Comparison of ENCODE assay signal across 10 mouse cellular contexts in the genomic region with DNA sequence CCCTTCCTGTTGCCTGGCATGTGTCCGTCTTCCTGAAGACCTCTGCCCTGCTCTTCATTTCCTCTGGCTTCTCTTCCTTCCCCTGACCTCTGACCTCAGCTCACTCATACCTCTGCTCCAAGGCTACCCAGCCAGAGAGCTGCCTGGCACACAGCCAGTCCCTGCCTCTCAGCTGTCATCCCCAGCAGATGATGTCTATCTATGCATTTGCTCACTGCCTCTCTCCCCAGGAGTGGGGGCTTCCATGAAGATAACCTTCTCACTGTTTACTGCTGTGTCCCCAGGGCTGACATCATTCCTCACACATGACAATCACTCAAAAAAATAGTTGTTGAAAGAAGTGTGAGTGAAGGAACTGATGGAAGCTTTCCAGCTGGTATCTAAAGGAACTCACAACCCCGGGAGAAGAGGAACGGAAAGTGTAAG. TPM values are rescaled to one million over a fixed set of nuclear protein-coding genes. Genes with fewer than 3 reads are reported as not detected.
A peak's percentile ranks its signal among the peaks of the same experiment; 100 is the strongest.
DNase-seq lines count a peak whose midpoint lies in the region; ATAC-seq and TF ChIP-seq lines count a peak whose summit lies in the region.
"Had no signal": no experiment of that assay in that cellular context is flagged by ENCODE, and none has a peak within 500 bp of the region (broad histone marks: within the 10 kb centered on the region; RNA-seq: fewer than 3 reads in every experiment).

No protein-coding gene starts in this region.

- TF ChIP-seq EP300 in stomach, postnatal 0 days (optimal IDR thresholded peaks at IDR 0.05): no peak

- H3K27me3 ChIP-seq in stomach, embryonic 16.5 days (ENCODE audit: control insufficient read depth, insufficient read depth, low read length): no peaks in the 10 kb centered on the region
- no peaks in the 10 kb centered on the region for H3K27me3 ChIP-seq in stomach, postnatal 0 days (ENCODE audit: control insufficient read depth, insufficient read depth, low read length)
- H3K27me3 ChIP-seq in liver, embryonic 11.5 days (replicated peaks; ENCODE audit: control insufficient read depth, insufficient read depth, low read length): no peaks in the 10 kb centered on the region
- H3K27me3 ChIP-seq: megakaryocyte, embryonic 14.5 days had no signal

- peak; percentile 25 for ATAC-seq in stomach, embryonic 16.5 days (ENCODE audit: insufficient read depth, low FRiP score)
- no peak for ATAC-seq in stomach, postnatal 0 days (ENCODE audit: low FRiP score, low TSS enrichment)
- peak; percentile 54 for ATAC-seq in liver, embryonic 11.5 days (replicated peaks; ENCODE audit: low FRiP score)
- no peak for ATAC-seq in inflammation-experienced regulatory T-cells, adult 6 months
- ATAC-seq: intestine, embryonic 16.5 days had no signal

- no peak overlapping the region for H3K27ac ChIP-seq in stomach, embryonic 16.5 days (ENCODE audit: low read length)
- no peak overlapping the region for H3K27ac ChIP-seq in stomach, postnatal 0 days (replicated peaks)
- no peak overlapping the region; the same call in 1 of the 2 replicates for H3K27ac ChIP-seq in liver, embryonic 11.5 days (ENCODE audit: low read depth, low read length)

- TF ChIP-seq CTCF in stomach, postnatal 0 days (IDR thresholded peaks at IDR 0.05; ENCODE audit: low read depth): no peak

- H3K9me3 ChIP-seq in stomach, embryonic 16.5 days (replicated peaks; ENCODE audit: control insufficient read depth, low read length): no peaks in the 10 kb centered on the region
- H3K9me3 ChIP-seq in stomach, postnatal 0 days (ENCODE audit: control insufficient read depth, low read length): no peaks in the 10 kb centered on the region
- H3K9me3 ChIP-seq in liver, embryonic 11.5 days (ENCODE audit: control insufficient read depth, low read length): no peaks in the 10 kb centered on the region
- H3K9me3 ChIP-seq: megakaryocyte, embryonic 14.5 days had no signal

- WGBS in stomach, embryonic 16.5 days: 36% methylated on average over 3 of the region's 3 CpGs
- WGBS in stomach, postnatal 0 days: 44% methylated on average over 3 of the region's 3 CpGs
- WGBS in liver, embryonic 11.5 days: 48% methylated on average over 3 of the region's 3 CpGs

- H3K4me1 ChIP-seq in stomach, embryonic 16.5 days (ENCODE audit: control insufficient read depth, insufficient read depth, low read length): peaks cover 9% of the 10 kb centered on the region
- no peaks in the 10 kb centered on the region for H3K4me1 ChIP-seq in stomach, postnatal 0 days (replicated peaks; ENCODE audit: control insufficient read depth, insufficient read depth)
- peaks cover 8% of the 10 kb centered on the region; the same call in 1 of the 2 replicates for H3K4me1 ChIP-seq in liver, embryonic 11.5 days (replicated peaks; ENCODE audit: control insufficient read depth, insufficient read depth, low read length)

- H3K9ac ChIP-seq in stomach, embryonic 16.5 days (ENCODE audit: low read length): no peak overlapping the region
- H3K9ac ChIP-seq in stomach, postnatal 0 days (ENCODE audit: low read length): no peak overlapping the region
- H3K9ac ChIP-seq in liver, embryonic 11.5 days (ENCODE audit: low read depth, low read length): no peak overlapping the region

- H3K4me3 ChIP-seq in stomach, embryonic 16.5 days (replicated peaks; ENCODE audit: low read length): no peak overlapping the region
- no peak overlapping the region for H3K4me3 ChIP-seq in stomach, postnatal 0 days (ENCODE audit: low read depth, low read length)
- H3K4me3 ChIP-seq in liver, embryonic 11.5 days (ENCODE audit: low read depth, low read length): no peak overlapping the region
- H3K4me3 ChIP-seq: megakaryocyte, embryonic 14.5 days had no signal

- H3K36me3 ChIP-seq in stomach, embryonic 16.5 days (ENCODE audit: control insufficient read depth, insufficient read depth, low read length): no peaks in the 10 kb centered on the region
- H3K36me3 ChIP-seq in stomach, postnatal 0 days (ENCODE audit: control insufficient read depth, insufficient read depth, low read length): no peaks in the 10 kb centered on the region
- H3K36me3 ChIP-seq in liver, embryonic 11.5 days (ENCODE audit: control insufficient read depth, insufficient read depth, low read length): no peaks in the 10 kb centered on the region

- no peak overlapping the region for H3K4me2 ChIP-seq in stomach, embryonic 16.5 days (ENCODE audit: low read depth, low read length)
- H3K4me2 ChIP-seq in stomach, postnatal 0 days (replicated peaks; ENCODE audit: low read depth): no peak overlapping the region
- H3K4me2 ChIP-seq in liver, embryonic 11.5 days: no peak overlapping the region

- no peak for DNase-seq in stomach, postnatal 0 days (ENCODE audit: low spot score)
- peak; percentile 61 for DNase-seq in heart, postnatal 4 days
- peak; percentile 31 for DNase-seq in liver, embryonic 11.5 days (ENCODE audit: low spot score)
- peak; percentile 33 for DNase-seq in yolk sac, embryonic 10.5 days (ENCODE audit: low spot score)
- no peak for DNase-seq in right cerebral cortex, postnatal 25 days
- no peak for DNase-seq in frontal cortex, postnatal 25 days (ENCODE audit: low spot score in 2 of 2)

RNA-seq across cellular contexts. Expression of gene Ice1, which starts 12.6 kb away (rescaled TPM):
- polyA plus RNA-seq in stomach, embryonic 16.5 days (2015; fragmentation: Nextera tagmentation; extraction: Ambion mirVana): 15.2 and 15.8 TPM in 2 replicates
- polyA plus RNA-seq in stomach, postnatal 0 days (2015; fragmentation: Nextera tagmentation; extraction: Ambion mirVana): 6.0 and 7.3 TPM in 2 replicates
- 10 to 100 TPM; 35.8 to 36.4 TPM for total RNA-seq in heart, postnatal 4 days (2021)
- polyA plus RNA-seq in liver, embryonic 11.5 days (2014; fragmentation: Nextera tagmentation; extraction: Ambion mirVana): 19.5 and 22.0 TPM in 2 replicates
- polyA plus RNA-seq in inflammation-experienced regulatory T-cells, adult 6 months (2017; shearing (Covaris generic)): 10 to 100 TPM; 11.1 to 28.4 (median 20.2) TPM

Comparison
In these comparisons a context has a peak if more than half of its experiments do, and no peak if none do; other contexts are left out.
1. ATAC-seq: peak in stomach, embryonic 16.5 days (single experiment) and liver, embryonic 11.5 days (single experiment); none in stomach, postnatal 0 days (single experiment) and inflammation-experienced regulatory T-cells, adult 6 months (single experiment).
2. DNase-seq: peak in heart, postnatal 4 days (single experiment), liver, embryonic 11.5 days (single experiment) and yolk sac, embryonic 10.5 days (single experiment); none in stomach, postnatal 0 days (single experiment), right cerebral cortex, postnatal 25 days (single experiment) and frontal cortex, postnatal 25 days (0 of 2).